Mouse (Mus musculus) E14TG2a.4 (cell line): ENCODE measurements at regions not wholly inside any gene's neighbourhood (a gene's known extent, or its start where the extent isn't known, plus 50 kb on each side); places are given as distances from the start of the nearest gene placed in this dataset.

ENCODE experiments used
- CTCF ChIP-seq: conservative IDR thresholded peaks from 2 replicates; pipeline ENCODE4 v1.5.1; 2014; ENCODE audit warnings: low read length
- NANOG ChIP-seq: IDR thresholded peaks from 2 replicates; pipeline ENCODE4 v1.6.1; 2014; ENCODE audit warnings: borderline replicate concordance, low read length, mixed read lengths
- POU5F1 ChIP-seq: IDR thresholded peaks from 2 replicates; pipeline ENCODE4 v1.6.1; 2014; ENCODE audit warnings: low read length, borderline replicate concordance

DNA sequence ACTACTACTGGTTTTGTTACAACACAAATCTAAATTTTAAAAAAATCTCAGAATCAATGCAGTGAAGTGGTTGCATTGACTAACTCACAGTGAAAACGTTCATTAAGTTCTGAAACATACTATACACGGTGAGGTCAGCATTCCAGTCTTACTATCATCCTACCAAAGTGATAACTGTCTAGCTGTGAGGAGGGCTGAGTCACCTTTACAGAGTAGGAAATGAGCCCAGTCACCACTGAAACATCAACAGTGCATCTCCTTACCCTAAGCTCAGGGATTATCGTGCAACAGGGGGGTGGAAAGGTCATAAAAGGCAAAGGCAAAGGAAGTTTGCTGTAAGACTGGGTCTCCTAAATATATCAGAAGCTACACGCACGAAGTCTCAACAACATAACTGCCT, 73.2 kb upstream of the Ube2e3 start:
- TF ChIP-seq CTCF (no peak), POU5F1 (no peak), NANOG (no peak)
